Mouse (Mus musculus) thymus, adult 2 months (tissue): Measurements from ENCODE around the gene Ppp4r3a.

Experiments
- CTCF ChIP-seq: fragments of 200-500 bp; IDR thresholded peaks from 2 replicates; pipeline ENCODE4 v1.5.1; 2012; ENCODE audit warnings: mild to moderate bottlenecking, control low read depth, low read length, moderate library complexity, borderline replicate concordance; ENCODE audit not compliant: control insufficient read depth, poor library complexity, insufficient read depth; ENCODE audit errors: extremely low read depth
- POLR2A ChIP-seq: fragments of 200-500 bp; IDR thresholded peaks from 2 replicates; pipeline ENCODE4 v1.6.1; 2012; ENCODE audit warnings: mild to moderate bottlenecking, low read length, control low read depth, moderate library complexity; ENCODE audit not compliant: control insufficient read depth, poor library complexity, insufficient read depth; ENCODE audit errors: extremely low read depth

DNA sequence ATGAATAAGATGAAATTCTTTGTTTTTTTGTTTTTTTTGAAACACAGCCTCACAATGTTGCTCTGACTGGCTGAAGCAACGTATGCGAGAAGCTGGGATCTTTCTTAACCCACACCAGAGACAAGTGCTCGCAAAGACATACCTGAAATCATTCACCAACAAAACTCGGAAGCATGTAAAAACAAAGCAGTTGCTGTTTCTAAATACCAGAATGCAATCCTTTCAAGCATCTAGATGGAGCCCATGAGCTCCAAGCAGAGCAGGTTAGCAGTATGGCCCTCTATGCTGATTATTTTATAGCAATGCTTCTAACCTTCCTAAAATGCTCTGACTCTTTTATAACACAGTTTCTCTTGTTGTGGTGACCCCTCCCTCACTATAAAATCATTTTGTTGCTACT, 735 bp upstream of the Ppp4r3a start:
- TF ChIP-seq POLR2A (no peak), CTCF (no peak)
